Mouse (Mus musculus): Measurements from ENCODE around the gene Ank3. TPM values are rescaled to one million over a fixed set of nuclear protein-coding genes. Genes with fewer than 3 reads are reported as not detected.

Gene Ank3
- polyA plus RNA-seq, 1 experiment from 2014 or later: 69.3 TPM

GRCm38 (mm10) chr10:69652660-69653059, 254.1 kb downstream of the Ank3 start:
- no peaks in the 10 kb centered on the region for H3K9me3 ChIP-seq (ENCODE audit: control insufficient read depth, low read length)
- no peak overlapping the region for H3K27ac ChIP-seq (ENCODE audit: low read depth, low read length)
- WGBS: 71% methylated on average over 5 of the region's 5 CpGs
- H3K36me3 ChIP-seq (ENCODE audit: control insufficient read depth, insufficient read depth, low read length): no peaks in the 10 kb centered on the region
- H3K9ac ChIP-seq (ENCODE audit: low read depth, low read length): no peak overlapping the region
- no peaks in the 10 kb centered on the region for H3K27me3 ChIP-seq (replicated peaks; ENCODE audit: control insufficient read depth, insufficient read depth, low read length)
- no peak for ATAC-seq
- H3K4me3 ChIP-seq (ENCODE audit: low read length): no peak overlapping the region
- H3K4me1 ChIP-seq (ENCODE audit: control insufficient read depth, insufficient read depth, low read depth, low read length): peaks cover 17% of the 10 kb centered on the region
- H3K4me2 ChIP-seq (ENCODE audit: low read length): no peak overlapping the region

GRCm38 (mm10) chr10:69653121-69653677, 254.6 kb downstream of the Ank3 start:
- ATAC-seq: 0 out of 2 replicates have a peak, but pooled peaks have one; percentile 5
- Histone ChIP-seq H3K27ac (ENCODE audit: low read depth, low read length) (no peak overlapping the region), H3K27me3 (replicated peaks; ENCODE audit: control insufficient read depth, insufficient read depth, low read length) (no peaks in the 10 kb centered on the region), H3K4me2 (ENCODE audit: low read length) (no peak overlapping the region), H3K36me3 (ENCODE audit: control insufficient read depth, insufficient read depth, low read length) (no peaks in the 10 kb centered on the region), H3K9ac (ENCODE audit: low read depth, low read length) (no peak overlapping the region), H3K4me1 (ENCODE audit: control insufficient read depth, insufficient read depth, low read depth, low read length) (peaks cover 17% of the 10 kb centered on the region), H3K9me3 (ENCODE audit: control insufficient read depth, low read length) (no peaks in the 10 kb centered on the region), H3K4me3 (ENCODE audit: low read length) (no peak overlapping the region)
- 31% methylated on average over 5 of the region's 5 CpGs for WGBS

GRCm38 (mm10) chr10:69654176-69654575, 255.6 kb downstream of the Ank3 start:
- 84% methylated on average over 2 of the region's 2 CpGs for WGBS
- no peak for ATAC-seq
- no peak overlapping the region for H3K9ac ChIP-seq (ENCODE audit: low read depth, low read length)
- no peak overlapping the region for H3K4me2 ChIP-seq (ENCODE audit: low read length)
- H3K27me3 ChIP-seq (replicated peaks; ENCODE audit: control insufficient read depth, insufficient read depth, low read length): no peaks in the 10 kb centered on the region
- no peak overlapping the region for H3K27ac ChIP-seq (ENCODE audit: low read depth, low read length)
- H3K4me3 ChIP-seq (ENCODE audit: low read length): no peak overlapping the region
- H3K36me3 ChIP-seq (ENCODE audit: control insufficient read depth, insufficient read depth, low read length): no peaks in the 10 kb centered on the region
- no peaks in the 10 kb centered on the region for H3K9me3 ChIP-seq (ENCODE audit: control insufficient read depth, low read length)
- H3K4me1 ChIP-seq (ENCODE audit: control insufficient read depth, insufficient read depth, low read depth, low read length): peaks cover 17% of the 10 kb centered on the region

DNA sequence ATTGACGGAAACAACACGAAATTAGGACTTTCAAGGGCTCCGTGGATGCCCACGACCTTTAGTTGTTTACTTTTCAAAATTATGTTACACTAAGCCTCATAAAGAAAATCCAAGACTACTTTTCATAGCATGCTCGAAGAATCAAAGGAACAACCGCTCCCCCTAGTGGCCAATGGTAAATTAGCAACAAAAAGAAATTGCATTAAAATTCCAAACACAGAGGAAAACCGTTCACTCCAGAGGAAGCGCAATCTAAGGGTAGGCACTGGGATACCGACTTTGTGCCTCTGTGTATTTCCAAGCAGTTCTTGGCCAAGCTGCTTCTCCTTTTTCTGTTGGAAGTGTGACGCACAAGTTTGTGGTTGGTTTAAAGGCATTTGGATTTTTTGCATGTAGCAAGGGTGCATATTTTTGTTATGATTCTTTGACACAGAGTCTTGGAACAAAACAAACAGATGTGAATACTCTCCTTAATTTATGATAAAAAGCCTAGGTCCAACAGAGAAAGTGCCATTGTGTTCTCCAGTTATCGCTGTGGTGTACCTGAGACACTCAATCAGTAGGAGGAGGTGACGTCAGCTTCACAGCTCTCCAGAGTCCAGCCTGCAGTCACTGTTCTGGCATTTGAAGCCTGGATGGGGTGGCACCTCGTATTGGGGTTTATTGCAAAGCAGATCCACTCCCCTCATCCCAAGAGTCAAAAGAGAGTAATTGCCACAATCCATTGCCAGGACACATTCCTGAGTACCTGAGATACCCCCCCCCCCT, 256.5 kb downstream of the Ank3 start:
- H3K4me1 ChIP-seq (ENCODE audit: control insufficient read depth, insufficient read depth, low read depth, low read length): peaks cover 17% of the 10 kb centered on the region
- ATAC-seq: peak; percentile 27; the same call in 1 of the 2 replicates
- H3K27ac ChIP-seq (ENCODE audit: low read depth, low read length): no peak overlapping the region
- no peak overlapping the region for H3K9ac ChIP-seq (ENCODE audit: low read depth, low read length)
- H3K36me3 ChIP-seq (ENCODE audit: control insufficient read depth, insufficient read depth, low read length): no peaks in the 10 kb centered on the region
- 17% methylated on average over 13 of the region's 13 CpGs for WGBS
- H3K9me3 ChIP-seq (ENCODE audit: control insufficient read depth, low read length): no peaks in the 10 kb centered on the region
- no peak overlapping the region for H3K4me3 ChIP-seq (ENCODE audit: low read length)
- no peaks in the 10 kb centered on the region for H3K27me3 ChIP-seq (replicated peaks; ENCODE audit: control insufficient read depth, insufficient read depth, low read length)
- peak overlapping the region; percentile 17; the same call in 1 of the 2 replicates for H3K4me2 ChIP-seq (ENCODE audit: low read length)

DNA sequence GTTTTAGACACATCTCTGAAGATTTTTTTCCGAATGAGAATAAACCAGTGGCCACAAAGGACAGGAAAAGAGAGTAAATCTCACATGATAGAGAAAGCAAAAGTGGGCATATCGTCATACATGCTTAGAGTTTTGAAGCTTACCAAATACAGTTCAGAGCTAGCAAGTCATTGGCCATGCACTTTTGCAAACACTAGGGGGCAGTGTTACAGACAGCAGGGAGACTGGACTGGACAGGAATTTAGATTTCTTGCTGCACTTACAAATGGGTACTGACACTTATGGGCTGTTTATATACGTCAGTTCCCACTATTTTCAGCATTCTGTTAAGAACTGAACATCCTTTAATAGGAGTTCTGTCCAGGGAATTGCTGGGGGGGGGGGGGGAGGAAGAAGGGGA, 257.7 kb downstream of the Ank3 start:
- Histone ChIP-seq H3K9ac (ENCODE audit: low read depth, low read length) (no peak overlapping the region), H3K4me2 (ENCODE audit: low read length) (no peak overlapping the region), H3K36me3 (ENCODE audit: control insufficient read depth, insufficient read depth, low read length) (no peaks in the 10 kb centered on the region), H3K27me3 (replicated peaks; ENCODE audit: control insufficient read depth, insufficient read depth, low read length) (no peaks in the 10 kb centered on the region), H3K4me1 (ENCODE audit: control insufficient read depth, insufficient read depth, low read depth, low read length) (peaks cover 17% of the 10 kb centered on the region), H3K27ac (ENCODE audit: low read depth, low read length) (no peak overlapping the region), H3K9me3 (ENCODE audit: control insufficient read depth, low read length) (no peaks in the 10 kb centered on the region), H3K4me3 (ENCODE audit: low read length) (no peak overlapping the region)
- ATAC-seq: peak; percentile 9; the same call in 1 of the 2 replicates
- WGBS: 15% methylated on average over 3 of the region's 3 CpGs

- Histone ChIP-seq H3K4me1 (ENCODE audit: control insufficient read depth, insufficient read depth, low read depth, low read length) (peaks cover 5% of the 10 kb centered on the region), H3K9ac (ENCODE audit: low read depth, low read length) (no peak overlapping the region), H3K27me3 (replicated peaks; ENCODE audit: control insufficient read depth, insufficient read depth, low read length) (no peaks in the 10 kb centered on the region), H3K4me2 (ENCODE audit: low read length) (no peak overlapping the region), H3K27ac (ENCODE audit: low read depth, low read length) (no peak overlapping the region), H3K36me3 (ENCODE audit: control insufficient read depth, insufficient read depth, low read length) (no peaks in the 10 kb centered on the region), H3K4me3 (ENCODE audit: low read length) (no peak overlapping the region), H3K9me3 (ENCODE audit: control insufficient read depth, low read length) (no peaks in the 10 kb centered on the region)
- no peak for ATAC-seq
- 85% methylated on average over 4 of the region's 4 CpGs for WGBS
Observed at GRCm38 (mm10) chr10:69659818-69660217, 261.2 kb downstream of the Ank3 start.

GRCm38 (mm10) chr10:69662338-69662737, 263.8 kb downstream of the Ank3 start:
- Histone ChIP-seq H3K4me3 (ENCODE audit: low read length) (no peak overlapping the region), H3K9ac (ENCODE audit: low read depth, low read length) (no peak overlapping the region), H3K4me2 (ENCODE audit: low read length) (no peak overlapping the region), H3K36me3 (ENCODE audit: control insufficient read depth, insufficient read depth, low read length) (no peaks in the 10 kb centered on the region), H3K27me3 (replicated peaks; ENCODE audit: control insufficient read depth, insufficient read depth, low read length) (no peaks in the 10 kb centered on the region), H3K9me3 (ENCODE audit: control insufficient read depth, low read length) (no peaks in the 10 kb centered on the region), H3K27ac (ENCODE audit: low read depth, low read length) (no peak overlapping the region), H3K4me1 (ENCODE audit: control insufficient read depth, insufficient read depth, low read depth, low read length) (no peaks in the 10 kb centered on the region)
- 17% methylated on average over 7 of the region's 7 CpGs for WGBS
- peak; percentile 63 for ATAC-seq

DNA sequence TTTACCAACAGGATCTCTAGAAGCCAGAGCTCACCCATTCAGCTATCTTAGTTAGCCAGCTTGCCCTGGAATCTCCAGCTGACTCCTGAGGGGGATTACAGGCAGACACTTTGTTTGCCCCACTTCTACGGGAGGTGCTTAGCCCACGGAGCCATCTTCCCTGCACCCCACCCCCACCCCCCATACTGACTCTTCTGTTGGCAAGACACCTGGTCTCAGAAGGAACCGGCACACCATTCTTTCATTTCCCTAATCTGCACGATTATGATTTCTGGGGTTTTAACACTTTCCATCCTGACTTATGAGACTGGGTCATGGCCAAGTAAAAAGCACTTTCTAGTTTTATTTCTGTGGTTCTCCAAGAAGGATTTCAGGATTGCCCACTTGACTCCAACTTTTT, 268.9 kb downstream of the Ank3 start:
- Histone ChIP-seq H3K4me1 (ENCODE audit: control insufficient read depth, insufficient read depth, low read depth, low read length) (no peaks in the 10 kb centered on the region), H3K9me3 (ENCODE audit: control insufficient read depth, low read length) (no peaks in the 10 kb centered on the region), H3K9ac (ENCODE audit: low read depth, low read length) (no peak overlapping the region), H3K27me3 (replicated peaks; ENCODE audit: control insufficient read depth, insufficient read depth, low read length) (no peaks in the 10 kb centered on the region), H3K27ac (ENCODE audit: low read depth, low read length) (no peak overlapping the region), H3K4me2 (ENCODE audit: low read length) (no peak overlapping the region), H3K4me3 (ENCODE audit: low read length) (no peak overlapping the region), H3K36me3 (ENCODE audit: control insufficient read depth, insufficient read depth, low read length) (no peaks in the 10 kb centered on the region)
- ATAC-seq: no peak
- 76% methylated on average over 4 of the region's 4 CpGs for WGBS

GRCm38 (mm10) chr10:69670496-69670895, 271.9 kb downstream of the Ank3 start:
- ATAC-seq: no peak
- 50% methylated on average over 1 of the region's 1 CpGs for WGBS
- H3K4me3 ChIP-seq (ENCODE audit: low read length): no peak overlapping the region

More at GRCm38 (mm10) chr10:69670496-69670895, 271.9 kb downstream of the Ank3 start:
- no peaks in the 10 kb centered on the region for H3K27me3 ChIP-seq (replicated peaks; ENCODE audit: control insufficient read depth, insufficient read depth, low read length)
- H3K36me3 ChIP-seq (ENCODE audit: control insufficient read depth, insufficient read depth, low read length): no peaks in the 10 kb centered on the region
- no peaks in the 10 kb centered on the region for H3K9me3 ChIP-seq (ENCODE audit: control insufficient read depth, low read length)
- no peak overlapping the region for H3K27ac ChIP-seq (ENCODE audit: low read depth, low read length)
- H3K9ac ChIP-seq (ENCODE audit: low read depth, low read length): no peak overlapping the region
- H3K4me1 ChIP-seq (ENCODE audit: control insufficient read depth, insufficient read depth, low read depth, low read length): no peaks in the 10 kb centered on the region
- no peak overlapping the region for H3K4me2 ChIP-seq (ENCODE audit: low read length)

Data from hindbrain, embryonic 16.5 days (tissue).